Mouse (Mus musculus) embryo, embryonic 10 days (tissue): ENCODE results near the gene Ubash3a.

Experiments
- DNase-seq: peaks from one replicate; pipeline ENCODE4 v3.0.0-alpha.2; 2015; ENCODE audit warnings: low spot score

Ubash3a gene

GRCm38 (mm10) chr17:31207771-31208334, at the start of gene Ubash3a:
TSS of gene Ubash3a (plus strand) at chr17:31207873.
- DNase-seq: no peak

- no peak for DNase-seq
Observed at GRCm38 (mm10) chr17:31157921-31158320, 49.8 kb upstream of the Ubash3a start.

- DNase-seq: no peak
Observed at GRCm38 (mm10) chr17:31160291-31160690, 47.4 kb upstream of the Ubash3a start.

GRCm38 (mm10) chr17:31162607-31163006, 45.1 kb upstream of the Ubash3a start:
- no peak for DNase-seq

GRCm38 (mm10) chr17:31163821-31164220, 43.9 kb upstream of the Ubash3a start:
- no peak for DNase-seq

- DNase-seq: no peak
Observed at GRCm38 (mm10) chr17:31165127-31165526, 42.5 kb upstream of the Ubash3a start, which contains the start of gene Tff1. TSS of gene Tff1 (minus strand) at chr17:31165277.

- no peak for DNase-seq
Observed at GRCm38 (mm10) chr17:31169796-31170195, 37.9 kb upstream of the Ubash3a start.

- DNase-seq: no peak
Observed at GRCm38 (mm10) chr17:31176321-31176720, 31.4 kb upstream of the Ubash3a start.

- DNase-seq: no peak
Observed at GRCm38 (mm10) chr17:31181490-31181889, 26.2 kb upstream of the Ubash3a start.

GRCm38 (mm10) chr17:31183180-31183974, 24.3 kb upstream of the Ubash3a start:
- DNase-seq: no peak

- no peak for DNase-seq
Observed at GRCm38 (mm10) chr17:31184269-31184990, 23.2 kb upstream of the Ubash3a start.

GRCm38 (mm10) chr17:31187370-31187769, 20.3 kb upstream of the Ubash3a start:
- DNase-seq: peak; percentile 80

- no peak for DNase-seq
Observed at GRCm38 (mm10) chr17:31191825-31192224, 15.8 kb upstream of the Ubash3a start.

- DNase-seq: no peak
Observed at GRCm38 (mm10) chr17:31192663-31193062, 15.0 kb upstream of the Ubash3a start.

- DNase-seq: no peak
Observed at GRCm38 (mm10) chr17:31193360-31193759, 14.3 kb upstream of the Ubash3a start.

GRCm38 (mm10) chr17:31195207-31195606, 12.5 kb upstream of the Ubash3a start:
- DNase-seq: no peak

- DNase-seq: no peak
Observed at GRCm38 (mm10) chr17:31196283-31196682, 11.4 kb upstream of the Ubash3a start.

- no peak for DNase-seq
Observed at GRCm38 (mm10) chr17:31198877-31199276, 8.8 kb upstream of the Ubash3a start, which contains the start of gene Tmprss3. TSS of gene Tmprss3 (minus strand) at chr17:31198977.

GRCm38 (mm10) chr17:31208654-31209053, 981 bp downstream of the Ubash3a start:
- DNase-seq: no peak

- DNase-seq: no peak
Observed at GRCm38 (mm10) chr17:31209376-31209930, 1.8 kb downstream of the Ubash3a start.

GRCm38 (mm10) chr17:31210299-31210698, 2.6 kb downstream of the Ubash3a start:
- no peak for DNase-seq

- DNase-seq: no peak
Observed at GRCm38 (mm10) chr17:31211881-31212280, 4.2 kb downstream of the Ubash3a start.
